Mouse (Mus musculus) naive thymus-derived CD4-positive, alpha-beta T cell, adult 5 months (primary cell): ENCODE data around the gene Rhox7a. TPM values are rescaled to one million over a fixed set of nuclear protein-coding genes. Genes with fewer than 3 reads are reported as not detected.

Source experiments
- polyA plus RNA-seq: library from polyadenylated mRNA; unstranded; fragments of 100-300 nt; shearing (Covaris generic); gene quantifications from one replicate; pipeline ENCODE4 v1.2.1, GENCODE M21; 2017

Gene Rhox7a
- not detected for polyA plus RNA-seq

DNA sequence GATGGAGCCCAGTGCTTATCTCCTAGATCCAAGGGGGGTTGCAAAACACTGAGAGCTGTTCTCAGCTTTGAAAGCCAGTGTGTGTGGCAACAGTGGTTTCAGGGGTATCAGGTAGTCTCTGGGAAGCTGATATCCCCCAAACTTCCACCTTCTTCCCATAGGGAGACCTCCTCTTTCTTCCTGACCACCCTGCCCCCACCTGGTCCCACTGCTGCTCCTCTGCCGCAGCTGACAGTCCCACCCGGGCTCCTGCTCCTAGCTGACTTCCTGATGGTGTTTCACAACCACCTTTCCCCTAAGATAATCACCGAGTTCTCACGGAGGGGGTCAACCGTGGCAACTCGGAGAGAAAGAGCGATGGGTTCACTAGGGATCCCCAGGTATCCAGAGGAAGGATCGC, at the start of gene Rhox7a:
Rhox7a (plus strand) TSS at position 301 of the 400 bp plus-strand sequence.

GRCm38 (mm10) chrX:37826610-37827009, 4.9 kb upstream of the Rhox7a start, which contains the start of gene Rhox6:
Gene Rhox6, plus strand, starts transcription at chrX:37826910.

DNA sequence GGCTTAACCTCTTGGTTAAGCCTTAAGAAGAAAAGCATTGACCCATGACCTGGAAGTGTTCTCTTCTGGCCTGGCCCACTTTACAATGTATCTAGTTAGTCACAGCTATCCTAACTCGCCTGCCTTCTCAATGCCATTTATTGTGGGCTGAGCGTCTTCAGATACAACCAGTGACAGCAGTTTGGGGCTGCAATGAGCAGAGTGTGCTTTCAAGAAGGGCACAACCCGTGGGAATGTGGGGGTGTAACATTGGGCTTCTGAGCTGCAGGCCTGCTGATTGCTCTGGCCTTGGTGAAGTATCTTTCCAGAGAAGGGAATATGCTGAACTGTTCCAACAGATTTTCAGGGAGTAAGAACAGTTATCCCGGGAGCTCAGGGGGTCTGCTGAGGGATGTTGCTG, 47.4 kb downstream of the Rhox7a start, which contains the start of gene Rhox8:
Rhox8 (minus strand) TSS at position 101 of the 400 bp plus-strand sequence.

Other genes with a start within 250 kb of the Rhox7a start
- not detected for gene Rhox4f, start 224.0 kb upstream of the Rhox7a start, polyA plus RNA-seq
- not detected for gene Rhox3g, start 203.1 kb upstream of the Rhox7a start, polyA plus RNA-seq
- not detected for gene Rhox2g, start 188.2 kb upstream of the Rhox7a start, polyA plus RNA-seq
- gene Rhox4g, start 180.4 kb upstream of the Rhox7a start, polyA plus RNA-seq, result not detected
- gene Rhox3h, start 162.9 kb upstream of the Rhox7a start, polyA plus RNA-seq, result not detected
- gene Rhox2h, start 158.4 kb upstream of the Rhox7a start, polyA plus RNA-seq, result not detected
- not detected for gene Rhox5, start 26.8 kb upstream of the Rhox7a start, polyA plus RNA-seq
- gene Rhox6, start 4.8 kb upstream of the Rhox7a start, polyA plus RNA-seq, result not detected
- gene Rhox8, start 47.3 kb downstream of the Rhox7a start, polyA plus RNA-seq, result not detected
- gene Rhox7b, start 65.5 kb downstream of the Rhox7a start, polyA plus RNA-seq, result not detected
- not detected for gene Rhox9, start 70.1 kb downstream of the Rhox7a start, polyA plus RNA-seq
- not detected for gene Btg1-ps1, start 187.1 kb downstream of the Rhox7a start, polyA plus RNA-seq
- not detected for gene Btg1-ps2, start 211.4 kb downstream of the Rhox7a start, polyA plus RNA-seq
- gene Rhox10, start 234.8 kb downstream of the Rhox7a start, polyA plus RNA-seq, result not detected